Mouse (Mus musculus) small intestine, adult 2 months (tissue): Measurements from ENCODE around the gene Liph.

Source experiments
- CTCF ChIP-seq: fragments of 200-500 bp; IDR thresholded peaks from 2 replicates; pipeline ENCODE4 v1.5.1; 2012; ENCODE audit warnings: low read depth, mild to moderate bottlenecking, control low read depth, inconsistent platforms, low read length, moderate library complexity, mixed read lengths; ENCODE audit not compliant: insufficient replicate concordance, insufficient read length; ENCODE audit errors: extremely low read depth
- POLR2A ChIP-seq: fragments of 200-500 bp; IDR thresholded peaks from 2 replicates; pipeline ENCODE4 v1.6.1; 2012; ENCODE audit warnings: low read depth, mild to moderate bottlenecking, control low read depth, inconsistent platforms, low read length, moderate library complexity

DNA sequence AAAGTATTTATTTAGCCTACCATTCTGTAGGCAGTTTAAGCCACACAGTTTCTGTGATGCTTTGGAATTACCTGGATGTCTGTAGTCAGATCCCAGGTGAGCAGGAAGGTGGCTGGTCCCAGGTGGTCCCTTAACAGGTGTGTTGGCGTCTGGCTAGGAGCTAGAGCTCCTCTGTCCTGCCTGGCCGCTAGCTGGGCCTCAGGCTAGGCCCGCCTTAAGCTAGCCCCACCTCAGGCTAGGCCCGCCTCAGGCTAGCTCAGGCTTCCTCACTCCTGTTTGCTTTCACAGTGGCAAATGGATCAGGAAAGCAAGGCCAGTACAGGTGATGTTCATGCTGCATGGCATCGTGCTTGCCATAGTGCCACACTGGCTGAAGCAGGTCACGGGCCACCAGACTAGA is 88.6 kb downstream of the Liph start:
- TF ChIP-seq CTCF, result no peak
- no peak for TF ChIP-seq POLR2A
